Mouse (Mus musculus) layer of hippocampus, adult 11-12 months (tissue): Measurements from ENCODE around the gene Vps16.

ENCODE experiments used
- DNase-seq: peaks from one replicate; pipeline ENCODE4 v3.0.0; 2022; ENCODE audit warnings: low spot score

Vps16 gene

DNA sequence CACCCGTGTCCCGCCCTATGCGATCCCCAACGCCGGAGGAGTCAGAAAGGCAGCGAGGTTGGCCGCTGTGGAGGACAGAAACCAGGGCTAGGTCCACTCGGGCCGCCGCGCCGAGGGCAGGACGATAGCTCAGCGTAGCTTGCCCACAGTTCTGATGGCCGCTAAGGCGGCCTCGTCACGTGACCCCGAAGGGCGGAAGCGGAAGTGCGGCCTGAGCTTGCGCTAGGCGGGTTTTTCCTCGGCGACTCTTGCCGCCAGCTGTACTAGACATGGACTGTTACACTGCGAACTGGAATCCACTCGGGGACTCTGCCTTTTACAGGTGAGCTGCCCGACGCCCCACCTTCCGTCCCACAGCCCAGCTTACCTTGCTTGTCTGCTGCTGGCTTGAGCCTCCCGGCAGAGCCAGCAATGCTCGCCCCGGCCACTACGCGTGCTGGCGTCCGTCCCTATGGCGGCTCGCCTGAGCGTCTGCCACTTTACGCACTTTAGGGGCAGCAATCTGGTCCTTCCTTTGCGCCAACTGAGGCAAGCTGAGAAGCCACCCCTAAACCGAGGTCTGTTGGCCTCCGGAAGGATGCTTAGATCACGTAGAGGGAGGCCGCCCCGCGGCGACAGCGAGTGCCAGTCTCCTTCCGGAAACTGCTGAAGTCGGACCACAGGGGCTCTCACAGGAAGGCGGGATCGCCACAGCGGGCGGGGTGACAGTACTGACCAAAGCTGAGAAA, at the start of gene Vps16, which contains the start of gene Pced1a:
Vps16 (plus strand) TSS at position 214 of the 728 bp plus-strand sequence.
Pced1a (minus strand) TSS at position 576 of the 728 bp plus-strand sequence.
- peak; percentile 91 for DNase-seq

DNA sequence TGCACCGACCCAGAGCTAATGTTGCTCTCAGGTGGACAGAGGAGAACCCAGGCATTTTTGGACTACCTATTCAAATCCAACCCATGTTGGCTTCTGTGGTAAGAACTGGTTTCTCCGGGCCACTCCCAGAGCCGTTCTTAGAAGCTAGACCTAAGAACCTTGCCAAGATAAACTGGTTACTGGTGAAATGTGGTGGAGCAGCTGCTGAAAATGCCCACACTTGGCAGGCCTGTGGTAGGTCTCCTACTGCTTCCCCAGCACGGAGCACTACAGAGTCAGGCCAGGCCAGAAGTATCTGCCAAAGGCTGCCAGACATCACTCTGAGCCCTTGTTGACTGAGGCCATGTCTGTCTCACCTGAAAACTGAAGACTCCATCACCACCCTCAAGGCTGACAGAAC, 49.2 kb upstream of the Vps16 start:
- DNase-seq = no peak

DNA sequence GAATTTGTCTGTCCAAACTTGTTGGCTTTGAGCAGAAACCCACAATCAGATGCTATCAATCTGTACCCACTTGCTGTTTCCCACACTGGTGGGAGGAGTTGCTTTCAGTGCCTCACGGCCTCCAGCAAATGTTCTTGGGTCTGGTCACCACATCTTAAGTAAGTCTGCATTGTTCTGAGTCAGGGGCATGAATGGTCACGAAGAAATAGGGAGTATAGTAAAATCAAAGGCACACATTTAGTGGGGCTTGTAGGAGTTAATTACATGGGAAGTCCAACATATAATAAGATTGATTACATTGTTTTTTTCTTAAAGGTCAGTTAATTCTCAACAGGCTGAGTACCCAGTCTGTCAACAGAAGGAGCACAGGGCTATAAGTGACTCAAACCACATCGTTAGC, 40.9 kb upstream of the Vps16 start:
- DNase-seq = no peak

DNA sequence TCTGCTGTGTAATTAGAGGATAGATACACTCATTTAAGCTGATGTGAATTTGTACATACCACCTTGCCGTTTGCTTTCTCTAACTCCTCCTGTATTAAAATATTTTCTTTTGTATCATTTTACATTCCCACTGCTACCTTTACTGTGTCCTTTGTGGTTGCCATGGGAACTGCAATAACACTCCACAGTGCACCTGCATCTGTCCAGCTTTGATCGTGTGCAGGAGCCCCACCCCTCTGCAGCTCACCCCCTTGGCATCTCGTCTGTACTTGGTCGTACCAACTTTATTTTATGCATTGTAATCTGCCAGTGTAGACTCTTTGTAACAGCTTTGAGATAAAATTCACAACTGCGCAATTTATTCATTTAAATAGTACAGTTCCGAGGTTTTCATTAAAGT, 40.2 kb upstream of the Vps16 start:
- no peak for DNase-seq

DNA sequence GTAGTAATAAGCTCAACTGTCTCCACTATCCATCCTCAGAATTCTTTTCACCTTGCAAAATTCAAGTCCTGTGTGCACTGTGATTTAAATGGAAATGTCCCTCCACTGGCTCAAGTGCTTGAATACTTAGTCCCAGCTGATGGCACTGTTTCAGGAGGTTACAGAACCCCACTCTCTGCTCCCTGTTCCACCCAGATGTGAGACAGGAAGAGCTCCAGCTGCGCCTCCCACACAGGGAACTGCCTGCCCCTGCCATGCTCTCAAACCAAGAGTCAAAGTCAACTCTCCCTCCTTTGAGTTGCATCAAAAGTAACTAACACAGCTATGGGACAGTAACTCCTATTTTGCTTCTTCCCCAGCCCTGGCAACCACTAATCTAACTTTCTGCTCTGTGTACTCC, 37.9 kb upstream of the Vps16 start:
- DNase-seq = no peak

DNA sequence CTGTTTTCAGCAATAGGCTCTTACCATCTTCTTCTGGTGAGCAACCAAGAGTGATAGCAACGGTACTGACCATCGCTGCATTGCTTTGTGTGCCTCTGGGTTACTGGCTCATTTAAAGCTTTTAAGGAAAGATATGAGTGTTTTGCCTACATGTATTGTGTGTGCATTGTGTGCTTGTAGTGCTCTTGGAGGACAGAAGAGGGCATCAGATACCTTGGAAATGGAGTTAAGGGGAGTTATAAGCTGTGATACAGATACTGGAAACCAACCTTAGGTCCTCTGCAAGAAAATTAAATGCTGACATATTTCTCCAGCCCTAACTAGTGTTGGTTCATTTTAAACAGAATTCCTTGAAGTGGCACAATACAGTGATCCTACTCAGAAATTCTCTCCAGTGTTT, 35.3 kb upstream of the Vps16 start:
- no peak for DNase-seq

DNA sequence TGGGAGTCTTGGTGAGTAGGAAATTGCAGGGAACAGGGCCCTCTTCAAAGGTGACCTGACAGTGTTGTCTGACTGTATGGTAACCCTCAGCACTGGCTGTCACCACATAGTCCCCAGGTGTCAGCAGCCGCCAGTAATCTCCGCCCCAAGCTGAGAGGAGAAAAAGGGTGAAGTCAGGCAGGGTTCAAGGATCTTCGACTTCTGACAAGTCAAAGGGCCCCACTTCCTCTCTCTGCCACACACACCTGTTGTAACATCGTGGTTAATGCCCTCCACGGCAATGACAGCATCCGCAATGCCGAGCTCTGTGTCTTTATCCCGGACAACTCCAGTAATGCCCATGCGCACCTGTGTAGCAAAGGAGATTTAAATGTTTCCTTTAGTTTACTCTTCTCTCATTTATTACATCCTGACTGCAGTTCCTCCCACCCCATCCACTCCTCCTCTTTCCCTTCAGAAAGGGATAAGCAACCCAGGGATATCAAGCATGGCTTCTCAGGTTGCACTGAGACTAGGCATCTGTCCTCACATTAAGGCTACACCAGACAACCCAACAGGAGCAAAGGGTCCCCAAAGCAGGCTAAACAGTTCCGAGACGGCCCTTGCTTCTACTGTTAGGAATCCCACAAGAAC, 33.0 kb upstream of the Vps16 start:
- no peak for DNase-seq

DNA sequence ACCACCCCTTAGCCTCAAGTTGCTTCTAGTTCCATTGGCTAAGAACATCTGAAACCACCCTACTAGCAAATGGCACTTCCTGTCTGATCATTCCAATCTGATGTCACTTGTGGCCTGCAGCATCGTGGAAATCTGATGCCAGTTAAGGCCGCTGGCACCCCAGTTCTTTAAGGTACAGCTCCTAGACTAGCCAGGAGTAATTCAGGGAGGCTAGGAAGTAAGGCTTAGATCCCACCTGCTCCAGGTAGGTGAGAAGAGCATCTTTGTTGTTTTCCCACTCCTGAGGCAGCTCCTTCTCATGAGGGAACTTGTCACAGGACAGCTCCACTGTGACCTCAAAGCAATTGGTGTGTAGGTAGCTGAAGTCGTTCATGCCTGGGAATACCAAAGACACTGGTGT, 31.3 kb upstream of the Vps16 start:
- DNase-seq = no peak

DNA sequence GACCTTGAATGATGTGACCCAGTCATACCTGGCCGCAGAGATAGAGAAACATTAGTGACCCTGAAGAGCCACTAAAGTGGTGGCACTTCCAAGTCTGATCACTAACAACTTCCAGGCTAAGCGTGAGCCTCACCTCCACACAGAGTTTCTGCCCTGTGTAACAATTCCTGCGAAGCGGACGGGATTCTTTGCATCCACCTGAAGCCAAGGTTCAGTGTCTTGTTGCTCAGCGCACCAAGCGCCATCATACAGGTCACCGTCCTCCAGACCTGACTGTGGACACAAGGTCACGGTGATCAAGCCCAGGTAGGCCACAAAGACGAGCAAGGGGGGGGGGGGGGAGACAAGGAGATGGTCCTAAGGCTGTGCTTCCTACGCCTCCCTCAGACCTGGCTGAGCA, 28.4 kb upstream of the Vps16 start:
- DNase-seq = no peak

DNA sequence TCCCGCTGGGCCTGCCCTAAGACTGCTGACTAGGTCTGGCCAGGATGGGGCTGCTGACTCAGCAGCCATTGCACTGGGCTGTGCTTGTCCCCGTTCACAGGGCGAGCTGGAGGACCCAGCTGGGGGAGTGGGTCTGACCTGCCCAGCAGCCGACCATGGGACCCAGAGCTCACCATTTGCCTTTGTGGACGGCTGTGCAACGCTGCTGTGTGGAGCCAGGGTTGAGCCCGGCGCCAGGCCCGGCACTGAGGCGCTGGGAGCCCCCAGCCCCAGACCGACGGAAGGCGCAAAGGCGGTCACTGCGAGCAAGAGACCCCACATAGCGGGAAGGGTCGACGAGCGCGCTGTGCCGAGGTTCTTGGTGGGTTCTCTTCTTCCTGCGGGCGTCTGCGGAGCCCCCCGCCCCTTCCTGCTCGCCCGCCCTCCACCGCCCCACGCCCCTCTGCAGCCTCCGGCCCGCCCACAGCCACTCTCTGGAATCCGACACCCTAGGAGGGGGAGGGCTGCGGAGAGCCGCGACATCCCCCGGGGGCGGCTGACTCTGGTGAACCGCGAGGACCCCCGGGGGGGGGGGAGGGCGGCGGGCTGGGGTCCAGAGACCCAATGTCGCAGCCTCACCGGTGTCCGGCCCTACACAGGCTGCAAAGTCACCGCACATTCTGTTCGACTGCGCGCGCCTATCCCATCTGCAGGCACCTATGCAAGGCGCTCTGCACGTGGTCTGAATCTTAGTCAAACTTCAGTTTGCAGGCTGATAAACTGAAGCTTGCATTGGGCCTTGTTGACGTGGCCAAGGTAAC, 26.8 kb upstream of the Vps16 start, which contains the start of gene Cpxm1:
Cpxm1 (minus strand) TSS at position 389 of the 800 bp plus-strand sequence.
- no peak for DNase-seq

DNA sequence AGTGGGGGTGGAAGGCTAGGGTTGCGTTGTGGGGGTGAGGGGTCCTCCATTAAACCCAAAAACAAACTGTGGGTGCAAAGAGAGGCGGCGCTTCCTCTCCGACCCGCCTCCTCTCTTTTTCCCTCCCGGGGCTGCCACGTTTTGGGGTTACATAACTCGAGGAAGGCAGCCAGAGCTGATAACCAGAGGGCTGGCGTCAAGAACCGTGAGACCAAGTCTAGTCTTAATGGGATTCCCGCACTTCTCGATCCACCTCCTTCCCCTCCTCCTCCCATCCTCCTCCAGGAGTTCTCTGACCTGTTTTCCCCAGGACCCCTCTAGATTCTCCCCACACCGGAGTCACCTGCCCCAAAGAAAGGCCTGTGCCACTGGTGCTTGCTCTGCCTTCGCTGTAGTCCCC, 26.0 kb upstream of the Vps16 start:
- no peak for DNase-seq

DNA sequence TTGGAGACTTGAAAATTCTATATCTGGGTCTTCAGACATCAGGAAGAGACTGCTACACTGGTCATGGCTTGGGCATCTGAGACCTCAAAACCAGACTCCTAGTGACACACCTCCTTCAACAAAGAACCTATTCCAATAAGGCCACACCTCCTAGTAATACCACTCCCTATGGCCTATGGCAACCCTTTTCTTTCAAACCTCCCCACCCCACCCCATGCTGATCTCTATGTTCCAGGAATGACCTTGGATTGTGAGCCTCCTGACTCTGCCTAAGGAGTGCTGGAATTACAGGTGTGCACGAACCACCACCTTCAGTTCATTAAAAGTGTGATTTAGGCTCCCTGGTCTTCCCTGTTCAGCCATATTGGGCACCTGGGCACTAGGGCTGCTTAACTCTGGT, 24.1 kb upstream of the Vps16 start:
- DNase-seq = no peak

DNA sequence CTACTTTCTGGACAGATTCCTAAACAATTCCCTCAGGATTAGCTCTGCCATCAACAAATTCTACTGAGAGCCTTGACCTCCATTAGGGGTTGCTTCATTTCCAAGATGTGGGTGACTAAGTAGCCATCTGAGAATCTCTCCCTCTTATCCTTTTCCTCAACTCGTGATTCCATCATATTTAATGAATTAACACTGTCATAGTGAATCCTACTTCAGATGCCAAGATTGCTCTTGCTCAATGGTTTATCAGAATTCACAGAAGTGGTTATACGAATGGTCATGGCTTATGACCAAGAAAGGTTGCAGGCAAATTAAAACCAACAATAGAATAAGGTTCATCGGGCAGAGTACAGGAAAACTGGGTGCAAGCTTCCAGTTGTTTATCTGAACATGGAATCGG, 22.2 kb upstream of the Vps16 start:
- DNase-seq = no peak

DNA sequence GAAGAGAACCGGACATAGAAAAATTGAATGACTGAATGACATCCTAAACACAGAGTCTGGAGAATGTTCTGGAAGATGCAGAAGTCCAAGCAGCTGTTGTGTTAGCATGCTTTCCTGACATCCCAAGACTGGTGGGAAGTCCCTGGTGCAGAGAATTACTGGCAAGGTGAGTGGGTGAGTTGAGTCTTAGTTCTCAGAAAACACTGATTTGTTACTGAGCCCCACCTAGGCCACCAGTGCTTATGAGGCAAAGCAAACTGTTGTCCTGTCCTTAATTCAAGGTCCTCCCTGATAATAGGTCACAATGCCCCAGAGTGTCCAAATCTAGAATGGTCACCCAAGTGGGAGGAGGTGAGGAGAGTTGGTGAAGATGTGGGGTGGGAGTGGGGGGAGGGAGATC, 19.2 kb upstream of the Vps16 start, which contains the start of the genes Gm28372 and 1700020A23Rik:
Gm28372 (plus strand) TSS at position 301 of the 400 bp plus-strand sequence.
1700020A23Rik (plus strand) TSS at position 321 of the 400 bp plus-strand sequence.
- no peak for DNase-seq

DNA sequence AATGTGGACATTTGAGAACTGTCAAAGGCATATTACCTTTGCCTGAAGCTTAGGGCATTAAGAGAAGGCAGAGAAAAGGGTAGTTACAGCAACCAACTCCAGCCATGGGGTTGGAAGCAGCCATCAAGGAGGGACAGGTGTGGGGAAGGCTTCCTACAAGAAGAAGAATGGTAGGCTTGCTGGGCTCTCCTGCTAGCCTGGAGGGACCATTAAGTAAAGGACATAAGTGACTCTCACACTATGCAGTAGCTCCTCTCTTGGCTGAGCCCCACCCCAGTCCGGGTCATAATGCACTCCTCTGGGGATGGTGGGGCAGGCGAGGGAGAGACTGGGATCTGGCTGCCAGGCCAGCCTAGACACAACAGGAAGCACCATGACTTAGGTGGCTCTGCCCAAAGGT, 18.0 kb upstream of the Vps16 start, which contains the start of gene Tmem239:
Tmem239 (plus strand) TSS at position 301 of the 400 bp plus-strand sequence.
- DNase-seq = no peak

DNA sequence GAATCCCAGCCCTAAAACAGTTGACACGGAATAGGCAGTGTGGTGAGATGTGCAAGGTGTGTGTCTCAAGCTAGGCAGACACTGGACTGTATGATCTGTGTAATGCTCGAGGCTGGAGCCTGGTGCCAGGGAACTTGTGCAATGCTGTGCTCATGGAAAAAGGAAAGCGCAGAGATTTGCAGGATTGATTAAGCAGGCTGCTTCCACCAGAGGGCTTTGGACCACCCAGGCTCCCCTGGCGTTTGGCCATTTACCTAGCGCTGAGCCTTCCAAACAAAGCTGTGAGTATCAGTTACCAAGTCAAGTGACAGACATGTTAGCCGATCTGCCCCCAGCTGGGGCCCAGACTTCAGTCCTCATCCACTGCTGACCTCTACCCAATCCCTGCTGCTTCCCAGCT, 15.9 kb upstream of the Vps16 start:
- DNase-seq = no peak

DNA sequence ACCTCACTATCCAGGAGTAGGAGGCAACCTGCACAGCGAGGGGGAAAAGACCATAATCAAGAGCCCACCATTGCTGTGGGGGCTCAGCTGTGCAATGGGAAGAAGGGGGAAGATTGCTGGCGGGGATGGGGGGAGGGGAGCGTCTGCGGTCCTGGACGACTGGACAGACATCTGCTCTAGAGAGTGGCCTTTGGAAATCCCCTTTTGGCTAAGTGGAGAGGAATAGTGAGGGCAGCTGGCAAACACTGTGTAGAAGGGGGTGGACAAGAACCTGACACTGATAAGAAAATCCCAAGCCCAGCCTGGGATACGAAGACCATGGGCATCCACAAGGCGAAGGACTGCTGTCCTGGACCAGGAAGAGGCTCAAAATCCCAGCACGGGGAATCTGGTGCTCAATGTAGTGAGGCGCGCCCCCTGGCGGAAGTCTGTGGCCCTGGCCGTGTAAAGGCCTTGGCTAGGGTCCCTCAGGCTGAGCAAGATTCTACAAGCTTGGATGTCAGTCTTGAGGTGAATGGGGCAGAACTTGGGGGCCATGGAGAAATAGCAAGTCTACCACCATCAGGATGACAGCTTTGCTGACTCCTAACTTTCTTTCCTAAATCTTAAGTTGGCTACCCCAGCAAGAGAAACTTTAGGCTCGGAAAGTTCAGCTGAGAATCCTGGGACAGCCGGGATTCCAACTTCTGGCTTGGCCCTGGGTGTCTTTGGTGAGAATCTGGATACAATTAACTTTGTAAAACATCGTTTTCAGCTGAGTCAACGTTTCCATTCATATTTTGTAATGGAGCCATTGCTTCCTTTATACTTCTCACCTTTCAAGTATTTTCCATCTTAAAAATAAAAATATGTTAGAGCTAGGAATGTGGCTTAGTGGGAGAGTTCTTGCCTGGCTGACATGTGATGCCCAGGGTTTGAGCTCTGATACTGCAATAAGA, 12.3 kb upstream of the Vps16 start:
- peak; percentile 88 for DNase-seq

DNA sequence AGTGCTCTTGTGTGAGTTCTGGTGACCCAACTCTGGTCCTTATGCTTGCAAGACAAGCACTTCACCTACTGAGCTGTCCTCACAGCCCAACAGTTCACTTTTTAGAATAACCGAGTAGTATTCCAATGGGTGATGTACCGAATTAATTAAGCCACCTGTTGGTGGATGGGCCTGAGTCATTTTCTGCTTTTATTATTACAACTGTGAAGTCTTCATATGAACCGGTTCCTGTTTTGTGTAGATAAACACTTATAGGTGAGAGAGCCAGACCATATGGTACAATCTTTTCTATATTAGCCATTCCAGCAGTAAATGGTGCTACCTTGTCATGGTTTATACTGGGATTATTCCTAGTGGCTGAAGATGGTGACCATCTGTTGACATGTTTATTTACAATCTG, 11.4 kb upstream of the Vps16 start:
- DNase-seq = no peak

DNA sequence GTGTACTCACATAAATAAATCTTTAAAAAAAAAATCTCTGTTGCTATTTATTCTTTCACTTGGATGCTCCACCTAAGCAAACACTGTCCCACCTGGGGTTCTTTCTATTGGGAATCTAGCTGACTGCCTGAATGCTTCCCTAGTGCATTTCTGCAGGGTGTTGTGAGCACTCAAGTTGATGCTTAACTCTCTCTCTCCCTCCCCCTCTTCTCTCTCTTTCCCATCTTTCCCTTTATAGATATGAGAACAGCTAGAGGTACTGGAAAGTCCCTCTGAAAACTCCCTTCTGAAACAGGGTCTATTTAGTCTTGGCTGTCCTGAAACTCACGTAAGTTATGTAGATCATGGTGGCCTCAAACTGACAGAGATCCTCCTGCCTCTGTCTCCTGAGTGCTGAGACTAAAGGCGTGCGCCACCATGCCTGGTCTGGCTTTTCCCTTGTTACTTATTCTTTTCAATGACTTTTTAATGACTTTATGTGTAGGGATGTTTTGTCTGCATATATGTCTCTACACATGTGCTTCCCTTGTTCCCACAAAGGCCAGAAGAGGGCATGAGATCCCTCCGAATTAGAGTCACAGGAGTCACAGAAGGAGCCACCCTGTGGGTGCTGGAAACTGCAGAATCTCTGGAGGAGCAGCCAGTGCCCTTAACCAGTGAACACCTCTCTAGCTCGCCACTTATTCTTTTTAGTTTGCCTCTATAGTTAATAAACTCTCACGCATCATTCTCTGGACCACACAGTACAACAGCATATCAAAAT, 9.9 kb upstream of the Vps16 start:
- no peak for DNase-seq

DNA sequence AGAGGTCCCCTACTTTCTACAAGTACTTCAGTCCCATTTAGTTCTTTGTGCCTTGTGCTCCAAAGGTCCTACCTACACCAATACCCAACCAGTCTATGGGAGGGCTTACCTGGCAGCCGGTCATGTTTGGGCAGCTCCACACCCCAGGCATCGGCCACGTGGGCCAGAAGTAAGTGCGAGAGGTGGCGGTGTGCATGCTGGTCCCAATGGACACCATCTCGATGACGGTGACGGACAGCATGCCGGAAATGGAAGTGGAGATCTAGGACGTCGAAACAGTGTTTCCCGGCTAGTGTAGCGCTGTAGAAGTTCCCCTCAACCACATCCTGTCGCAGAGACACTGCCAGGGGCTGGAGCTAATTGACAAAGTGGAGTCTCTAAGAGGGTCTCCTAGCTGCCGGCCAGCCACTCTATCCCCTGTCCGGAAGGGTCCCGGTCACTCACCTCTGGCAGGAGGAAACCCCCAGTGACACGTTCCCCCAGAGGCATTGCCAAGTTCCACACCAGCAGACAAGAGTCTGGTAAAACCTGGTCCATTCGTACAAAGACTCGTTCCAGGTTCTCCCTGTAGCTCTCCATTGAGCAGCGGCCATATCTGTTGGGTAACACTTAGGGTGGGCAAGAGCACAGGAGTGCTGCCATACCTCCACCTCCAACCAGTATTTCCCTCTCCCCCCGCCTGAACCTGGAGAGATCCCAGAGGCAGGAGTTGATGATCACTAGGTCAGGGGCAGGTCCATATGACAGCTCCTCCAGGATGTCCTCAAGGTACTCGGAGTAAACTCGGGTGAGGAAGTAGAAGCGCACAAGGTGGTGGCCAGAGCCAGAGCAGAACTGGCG, 2.1 kb upstream of the Vps16 start:
- DNase-seq = no peak
